Mouse (Mus musculus) left cerebral cortex, postnatal 36 days (tissue): ENCODE data around the gene E2f3. TPM values are rescaled to one million over a fixed set of nuclear protein-coding genes. Genes with fewer than 3 reads are reported as not detected.

Source experiments
- DNase-seq, 2 experiments: peaks; one replicate each; pipeline ENCODE4 v3.0.0; 2021 to 2022; ENCODE audit warnings: low spot score in 2 of 2, mixed read lengths in 1 of 2
- intact Hi-C: fragments of 180-260 bp; cut with DNase I; formaldehyde crosslinking; loops from one replicate; pipeline ENCODE4 v1.15.1; 2025
- total RNA-seq, 2 experiments: library from RNA; stranded (reverse); gene quantifications; 2 replicates each; pipeline ENCODE4 v1.2.3; 2021

Gene E2f3
- total RNA-seq, 2 experiments from 2014 or later: 18.7 to 18.8 TPM

GRCm38 (mm10) chr13:29944493-29944892 is 41.4 kb downstream of the E2f3 start:
- intact Hi-C loops: no loop called here
- no peak for DNase-seq

DNA sequence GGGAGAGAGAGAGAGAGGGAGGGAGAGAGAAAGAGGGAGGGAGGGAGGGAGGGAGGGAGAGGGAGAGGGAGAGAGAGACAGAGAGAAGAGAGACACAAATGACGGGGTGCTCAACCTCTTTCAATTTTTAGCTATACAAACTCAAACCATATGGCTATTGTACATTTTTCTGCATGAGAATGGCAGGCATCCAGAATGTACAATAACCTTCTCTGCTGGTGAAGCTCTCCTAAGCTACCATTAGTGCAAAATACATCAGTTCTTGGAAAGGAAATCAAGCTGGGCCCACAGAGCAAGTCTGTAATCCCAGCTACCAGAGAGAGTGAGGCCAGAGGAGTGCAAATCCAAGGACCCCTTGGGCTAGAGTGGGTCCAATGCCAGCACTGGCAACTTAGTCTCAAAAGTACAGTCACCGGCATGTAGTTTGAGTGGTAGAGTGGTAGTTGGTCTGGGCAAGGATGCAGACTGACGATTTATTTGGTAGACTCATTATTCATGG is 42.3 kb downstream of the E2f3 start:
- intact Hi-C loops: no loop called here
- DNase-seq: no peak

DNA sequence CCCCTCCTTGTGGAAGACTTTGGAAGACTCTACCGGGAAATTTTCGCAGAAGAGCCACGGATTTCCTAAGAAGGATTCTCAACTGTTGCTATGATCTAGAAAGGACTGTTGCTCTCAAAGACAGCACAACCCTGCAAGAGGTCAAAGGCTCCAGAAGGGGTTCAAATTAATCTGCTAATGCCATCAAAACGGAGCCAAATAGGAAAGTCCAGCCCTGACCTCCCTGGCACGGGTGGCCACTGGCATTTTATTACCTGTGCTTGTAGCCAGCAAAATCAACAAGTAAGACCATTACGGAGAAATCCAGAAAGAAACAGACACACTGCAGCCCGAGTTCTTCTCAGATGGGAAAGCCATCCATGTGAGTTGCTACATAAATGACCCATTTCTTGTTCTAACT is 45.8 kb downstream of the E2f3 start:
- DNase-seq: no peak
- intact Hi-C loops: no loop called here

DNA sequence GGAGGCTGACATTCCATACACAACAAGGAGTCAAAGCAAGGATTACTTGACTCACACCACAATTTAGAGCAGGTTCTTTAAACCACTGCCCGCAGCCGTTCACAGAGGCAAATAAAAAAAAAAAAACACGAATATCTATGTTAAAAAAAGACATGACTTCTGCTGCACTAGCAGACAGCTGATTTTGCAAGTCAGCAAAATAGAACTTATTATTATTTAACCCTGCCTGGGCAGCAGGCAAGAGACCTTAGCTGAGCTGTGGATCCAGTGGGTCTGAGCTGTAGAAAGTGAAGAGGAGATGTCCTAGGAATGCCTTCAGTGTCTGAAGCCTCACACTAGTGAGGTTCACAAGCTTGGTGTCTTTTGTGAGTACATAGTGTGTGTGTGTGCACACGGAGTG is 46.5 kb downstream of the E2f3 start:
- intact Hi-C loops: no loop called here
- no peak for DNase-seq

GRCm38 (mm10) chr13:29938776-29939175 is 47.1 kb downstream of the E2f3 start:
- DNase-seq: no peak
- intact Hi-C loops: no loop called here

DNA sequence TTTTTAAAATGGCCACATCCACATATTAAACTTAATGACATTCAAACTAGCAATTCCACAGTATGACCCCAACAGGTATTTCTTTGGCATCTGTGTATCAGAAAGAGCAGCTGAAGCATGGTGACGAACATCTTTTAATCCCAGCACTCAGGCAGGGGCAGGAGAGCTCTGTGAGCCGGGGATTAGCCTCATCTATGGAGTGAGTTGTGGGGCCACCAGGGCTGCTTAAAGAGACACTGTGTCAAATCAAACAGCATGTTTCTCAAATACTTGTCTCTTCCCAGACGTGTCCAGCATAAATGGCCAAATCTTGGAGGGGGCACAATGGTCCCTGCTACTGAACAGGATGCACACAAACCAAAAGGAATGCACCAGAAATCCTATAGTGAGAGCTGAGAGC is 59.7 kb downstream of the E2f3 start:
- no peak for DNase-seq
- intact Hi-C loops: no loop called here

DNA sequence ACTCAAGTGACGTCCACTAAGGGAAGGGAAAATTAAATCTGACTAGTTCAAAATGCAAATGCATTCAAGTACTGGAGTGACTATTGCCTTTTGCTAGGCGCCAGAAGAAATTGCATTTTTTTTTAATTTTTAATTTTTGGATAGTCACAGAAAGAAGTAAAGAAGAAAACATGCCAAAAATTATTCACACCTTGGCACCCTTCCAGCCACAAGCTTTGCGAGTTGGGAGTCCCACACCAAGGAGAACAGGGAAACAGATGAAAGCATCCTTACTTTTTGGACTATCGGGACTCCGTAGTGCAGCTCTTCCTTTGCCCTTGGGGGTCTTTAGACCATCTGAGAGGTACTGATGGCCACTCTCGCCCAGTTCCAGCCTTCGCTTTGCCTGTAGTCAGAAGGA is 66.0 kb downstream of the E2f3 start:
- intact Hi-C loops: no loop called here

GRCm38 (mm10) chr13:29916561-29916960 is 69.3 kb downstream of the E2f3 start:
- intact Hi-C loops: no loop called here
- DNase-seq: no peak

More for the DNA sequence above, 66.0 kb downstream of the E2f3 start:
- no peak for DNase-seq

DNA sequence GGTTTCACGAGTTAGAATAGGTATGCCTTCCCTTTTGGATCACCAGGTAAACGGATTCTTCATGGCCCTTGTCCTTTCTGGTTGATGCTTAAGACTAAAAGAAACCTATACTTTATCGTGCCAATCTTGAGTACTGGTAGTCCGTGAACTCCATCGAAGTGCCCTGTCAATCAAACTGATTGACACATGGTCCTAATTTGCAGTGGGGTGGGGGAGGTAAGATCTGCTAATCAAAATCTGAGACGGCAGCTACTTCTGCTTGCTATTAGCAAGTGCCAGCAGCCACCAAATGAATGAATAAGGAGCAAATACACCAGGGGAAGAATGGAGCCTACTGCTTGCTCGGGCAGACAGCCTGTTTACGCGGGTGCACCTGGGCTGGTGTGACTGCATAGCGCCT is 72.3 kb downstream of the E2f3 start:
- DNase-seq: no peak
- intact Hi-C loops: no loop called here

- intact Hi-C loops: no loop called here
- no peak for DNase-seq
Observed at GRCm38 (mm10) chr13:29913061-29913460, 72.8 kb downstream of the E2f3 start.

- no peak for DNase-seq
- intact Hi-C loops: no loop called here
Observed at GRCm38 (mm10) chr13:29912251-29912650, 73.6 kb downstream of the E2f3 start.

DNA sequence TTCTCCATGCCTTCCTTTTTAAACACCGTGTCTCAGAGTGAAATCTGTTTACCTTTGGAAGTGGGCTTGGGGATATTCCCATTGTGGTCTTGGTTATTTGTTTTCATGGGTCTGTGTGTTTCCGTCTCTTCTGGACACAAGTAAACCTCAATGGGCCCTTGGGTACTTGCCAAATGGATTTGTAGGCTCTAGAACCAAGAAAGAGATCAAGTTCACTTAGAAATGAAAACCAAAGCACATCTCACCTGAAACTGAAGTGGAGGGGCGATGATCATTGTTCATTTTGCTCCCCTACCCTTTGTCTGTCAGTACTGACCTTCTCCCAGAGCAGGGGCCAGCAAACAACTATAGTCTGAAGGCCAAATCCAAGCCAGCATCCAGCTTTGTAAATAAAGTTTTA is 74.7 kb downstream of the E2f3 start:
- no peak for DNase-seq
- intact Hi-C loops: no loop called here

DNA sequence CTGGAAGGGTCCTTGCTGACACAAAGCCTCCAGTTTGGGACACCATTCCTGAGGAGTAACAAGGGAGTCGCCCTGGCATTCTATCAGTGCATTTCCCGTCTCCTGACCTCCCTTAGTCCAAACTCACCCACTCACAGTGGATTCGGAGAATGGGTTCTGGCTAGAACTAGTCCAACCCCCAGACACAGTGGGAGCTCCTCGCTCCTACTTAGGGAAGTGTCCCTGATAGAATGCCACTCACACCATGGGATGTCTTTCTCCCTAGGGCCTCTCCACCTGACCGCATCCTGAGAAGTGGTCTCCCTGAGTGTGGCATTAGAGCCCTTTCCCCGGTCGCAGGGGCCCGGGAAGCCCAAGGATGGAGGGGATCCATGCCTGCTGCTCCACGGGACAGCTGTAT is 77.4 kb downstream of the E2f3 start:
- intact Hi-C loops: no loop called here
- no peak for DNase-seq

GRCm38 (mm10) chr13:29907995-29908394 is 77.9 kb downstream of the E2f3 start:
- DNase-seq: no peak
- intact Hi-C loops: no loop called here

DNA sequence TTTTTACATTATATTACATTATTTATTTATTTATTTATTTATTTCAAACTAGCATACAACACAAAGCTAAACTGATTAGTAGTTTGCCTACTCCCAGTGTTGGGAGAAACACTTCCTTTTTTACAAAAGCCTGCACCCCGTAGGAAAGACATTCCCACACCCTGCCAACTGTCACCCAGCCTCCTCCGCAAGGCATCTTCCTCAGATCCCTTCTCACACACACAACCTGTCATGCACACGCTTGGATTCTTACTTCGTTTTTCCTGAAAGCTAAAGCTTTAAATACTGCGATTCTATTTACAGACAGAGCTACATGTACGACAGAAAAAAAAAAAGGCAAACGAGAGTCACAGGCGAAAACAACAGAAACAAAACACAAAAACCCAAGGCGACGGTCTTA is 79.1 kb downstream of the E2f3 start:
- DNase-seq: no peak
- intact Hi-C loops: no loop called here

DNA sequence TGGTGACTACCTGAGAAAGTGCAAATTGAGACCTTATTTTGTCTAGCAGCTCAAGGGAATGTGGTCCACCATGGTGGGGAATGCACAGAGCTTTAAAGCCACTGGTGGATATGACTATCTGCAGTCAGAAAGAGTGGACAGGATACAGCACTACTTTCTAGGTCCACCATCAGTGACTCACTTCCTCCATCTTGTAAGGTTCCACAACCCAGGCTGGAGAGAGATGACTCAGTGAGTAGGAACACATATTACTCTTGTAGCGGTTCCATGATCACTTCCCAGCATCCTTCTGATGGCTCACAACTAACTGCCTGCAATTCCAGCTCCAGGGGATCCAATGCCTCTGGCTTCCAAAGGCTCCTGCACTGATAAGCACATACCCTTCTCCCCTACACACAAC is 82.5 kb downstream of the E2f3 start:
- no peak for DNase-seq
- intact Hi-C loops: no loop called here

- DNase-seq: no peak
- intact Hi-C loops: no loop called here
Observed at GRCm38 (mm10) chr13:29902676-29903075, 83.2 kb downstream of the E2f3 start.

GRCm38 (mm10) chr13:29901641-29902040 is 84.2 kb downstream of the E2f3 start:
- intact Hi-C loops: no loop called here
- no peak for DNase-seq

DNA sequence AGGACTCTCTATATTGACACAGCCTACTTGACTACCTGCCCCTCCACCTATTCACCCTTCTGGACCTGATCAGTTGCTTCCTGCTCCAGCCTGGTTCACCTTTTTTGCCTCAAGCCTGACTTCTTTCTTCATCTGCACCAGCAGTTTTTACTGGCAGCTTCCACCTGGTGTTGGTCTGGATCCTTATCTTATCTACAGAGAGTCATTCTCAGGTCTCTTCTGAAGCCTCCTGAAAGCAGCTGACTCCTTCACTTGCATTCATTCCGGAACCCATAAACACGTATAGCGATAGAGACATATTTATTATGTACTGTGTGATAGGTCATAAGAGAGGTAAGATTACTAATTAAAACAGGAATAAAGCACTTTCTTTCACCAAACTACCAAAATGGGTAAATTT is 119.1 kb downstream of the E2f3 start:
- intact Hi-C loops: no loop called here
- DNase-seq: no peak

- no peak for DNase-seq
- intact Hi-C loops: no loop called here
Observed at GRCm38 (mm10) chr13:29864331-29864730, 121.5 kb downstream of the E2f3 start.

GRCm38 (mm10) chr13:29860087-29860486 is 125.8 kb downstream of the E2f3 start:
- DNase-seq: no peak
- intact Hi-C loops: no loop called here

DNA sequence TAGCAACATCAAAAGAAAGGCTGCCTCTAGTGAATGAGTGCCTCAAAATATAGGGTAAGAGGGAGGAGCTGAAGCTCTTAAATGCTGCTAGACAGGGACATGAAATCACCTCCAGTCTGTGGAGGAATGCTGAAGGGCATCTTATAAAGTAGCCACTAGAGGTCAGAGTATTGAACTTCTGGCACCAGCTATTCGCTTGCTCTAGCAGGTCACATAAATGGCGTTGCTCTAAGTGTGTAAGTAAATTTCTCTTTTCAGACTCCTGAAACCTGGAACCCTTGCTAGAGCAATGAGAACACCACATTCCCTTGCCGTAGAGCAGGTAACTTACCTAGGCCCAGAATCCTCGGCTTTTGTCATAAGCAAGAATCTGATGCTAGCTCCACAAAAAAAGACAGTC is 128.4 kb downstream of the E2f3 start:
- DNase-seq: no peak
- intact Hi-C loops: loop anchor here (2.0 to 5.0 kb wide), 2 partner anchors 127 to 400 kb away; no protein-coding TSS in a partner anchor
